Mouse (Mus musculus) left cerebral cortex, adult 9 months (tissue): ENCODE measurements at regions not wholly inside any gene's neighbourhood (a gene's known extent, or its start where the extent isn't known, plus 50 kb on each side); places are given as distances from the start of the nearest gene placed in this dataset.

Source experiments
- DNase-seq, 2 experiments: peaks; one replicate each; pipeline ENCODE4 v3.0.0; 2022; ENCODE audit warnings: low spot score in 2 of 2

DNA sequence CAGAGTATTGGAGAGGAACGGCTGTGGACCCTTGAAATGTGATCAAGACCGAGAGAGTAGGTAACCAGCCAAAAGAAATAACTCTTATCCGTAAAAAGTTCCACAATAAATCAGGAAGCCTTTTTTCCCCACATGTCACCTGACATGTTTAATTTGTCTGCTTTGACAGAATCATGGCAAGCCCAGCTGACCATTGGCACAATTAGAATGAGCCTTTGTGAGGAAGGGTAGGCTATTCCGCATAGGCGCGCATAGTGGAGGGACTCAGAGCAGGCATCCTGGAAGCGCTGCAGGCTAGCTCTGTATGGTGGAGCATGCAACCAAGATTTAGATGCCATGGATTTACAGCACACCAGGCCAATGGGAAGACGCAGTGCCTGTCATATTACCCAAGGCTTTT is 316.5 kb upstream of the Npvf start:
- DNase-seq: no peak

DNA sequence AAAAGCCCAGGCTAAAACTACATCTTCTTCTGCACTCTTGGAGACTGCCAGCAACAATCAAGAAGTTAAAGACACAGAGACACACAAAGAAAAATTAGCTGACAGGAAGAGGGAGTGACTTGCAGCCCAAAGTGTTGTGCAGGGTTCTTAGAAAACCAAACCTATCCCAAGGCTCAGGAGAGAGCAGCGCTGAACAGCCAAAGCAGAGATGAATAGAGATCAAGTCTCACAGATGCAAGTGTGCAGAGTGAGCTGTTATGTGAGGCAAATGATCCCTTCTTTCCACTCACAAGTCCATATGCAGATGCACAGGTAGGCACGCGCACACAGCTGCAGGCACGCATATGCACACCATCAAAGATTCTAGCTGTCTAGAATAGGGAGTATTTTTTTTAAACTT is 318.0 kb upstream of the Npvf start:
- DNase-seq: no peak

GRCm38 (mm10) chr6:50973231-50973654 is 319.0 kb upstream of the Npvf start:
- DNase-seq: no peak

GRCm38 (mm10) chr6:50973815-50974214 is 319.6 kb upstream of the Npvf start:
- DNase-seq: no peak

- DNase-seq: no peak
These were observed 320.7 kb upstream of the Npvf start for GRCm38 (mm10) chr6:50974961-50975360.

DNA sequence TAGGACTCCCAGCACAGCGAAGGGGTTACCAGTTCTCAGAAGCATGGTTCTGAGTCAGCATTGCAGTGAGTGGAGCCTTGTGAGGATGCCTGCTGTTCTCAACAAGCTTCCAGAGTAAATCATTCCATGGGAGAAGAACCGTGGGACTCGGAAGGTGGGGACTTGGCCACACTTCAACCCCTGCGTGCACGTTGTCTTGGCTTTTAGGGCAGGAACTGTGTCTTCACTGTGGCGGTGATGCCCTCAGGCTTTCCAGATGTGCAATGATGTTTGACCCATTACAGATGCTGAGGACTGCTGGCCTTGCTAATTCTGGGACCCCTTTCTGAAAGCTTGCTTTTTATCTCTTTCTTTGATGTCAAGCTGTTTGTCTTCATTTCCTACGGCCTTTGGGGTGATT is 322.7 kb upstream of the Npvf start:
- DNase-seq: no peak

DNA sequence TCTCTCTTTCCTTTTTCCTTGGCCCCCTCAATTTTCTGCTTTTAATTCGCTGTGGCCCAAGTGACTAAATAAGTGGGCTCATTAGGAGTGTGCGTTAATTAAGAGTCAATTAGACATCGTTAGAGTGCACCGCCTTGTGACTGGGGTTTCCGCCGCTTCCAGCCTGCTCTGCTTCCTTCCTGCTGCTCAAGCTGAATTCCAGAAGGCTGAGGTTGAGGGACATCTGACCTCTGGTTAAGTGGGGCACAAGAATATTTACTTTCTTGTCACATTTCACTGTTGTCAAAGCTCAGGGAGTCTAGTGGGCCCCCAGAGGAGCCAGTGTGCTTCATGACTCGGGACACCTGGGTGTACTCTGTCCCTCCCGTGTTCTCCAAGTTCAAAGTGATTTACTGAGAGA is 323.1 kb upstream of the Npvf start:
- DNase-seq: no peak

GRCm38 (mm10) chr6:50978016-50978415 is 323.8 kb upstream of the Npvf start:
- DNase-seq: no peak

DNA sequence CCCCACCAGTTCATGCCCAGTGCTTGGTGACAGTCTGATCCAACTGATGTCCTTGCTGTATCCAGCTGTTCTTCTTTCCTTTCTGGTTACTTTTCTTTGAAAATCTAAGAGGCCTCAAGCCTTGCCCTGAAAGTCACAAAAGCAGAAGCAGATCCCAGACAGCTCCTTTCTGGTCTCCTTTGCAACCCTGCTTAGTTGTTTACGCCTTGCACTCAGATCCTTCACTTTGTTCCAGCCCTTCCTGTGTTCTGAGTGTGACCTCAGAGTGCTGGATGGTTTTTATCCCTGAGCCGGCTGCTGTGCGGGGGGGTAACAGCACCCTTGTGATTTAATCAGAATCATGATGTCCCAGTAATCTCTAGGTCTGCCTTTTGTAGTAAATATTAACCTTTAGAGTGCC is 324.3 kb upstream of the Npvf start:
- no peak for DNase-seq

DNA sequence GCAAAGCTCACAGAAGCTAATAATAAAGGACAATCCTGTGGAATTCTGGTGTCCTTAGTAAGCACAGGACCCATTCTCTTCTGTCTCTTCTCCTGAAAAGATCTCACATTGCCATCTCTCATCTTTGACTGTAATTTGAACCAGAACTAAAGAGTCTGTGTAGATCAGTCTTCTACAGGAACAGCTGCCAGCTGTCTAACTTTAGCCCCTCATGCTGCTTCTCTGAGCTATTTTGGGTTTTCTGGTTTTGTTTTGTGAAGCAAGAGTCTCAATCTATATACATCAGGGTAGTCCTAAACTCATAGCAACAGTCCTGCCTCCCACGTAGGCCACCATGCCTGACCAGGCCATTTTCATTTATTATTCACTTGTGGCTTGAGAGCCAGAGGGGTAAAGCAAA is 325.5 kb upstream of the Npvf start:
- DNase-seq: no peak

DNA sequence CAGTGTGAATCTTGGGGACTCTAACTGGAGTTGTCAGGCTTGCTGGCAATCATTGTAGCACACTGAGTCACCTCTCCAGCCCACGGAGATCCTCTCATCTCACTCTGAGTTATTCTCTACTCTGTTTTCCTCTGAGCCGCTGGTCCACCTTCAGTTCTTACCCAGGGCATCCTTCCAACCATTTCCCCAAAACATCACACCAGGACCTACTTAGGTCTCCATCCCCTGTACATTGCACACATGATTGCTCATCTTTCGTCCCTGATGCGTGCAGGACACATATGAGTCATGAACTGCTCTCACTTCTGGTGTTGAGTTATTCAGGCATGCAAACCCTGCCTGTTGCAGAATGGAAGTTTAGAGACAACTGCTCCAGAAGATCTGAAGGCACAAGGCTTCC is 326.1 kb upstream of the Npvf start:
- DNase-seq: no peak

- no peak for DNase-seq
These were observed 327.6 kb upstream of the Npvf start for GRCm38 (mm10) chr6:50981702-50982309.

GRCm38 (mm10) chr6:50982856-50983255 is 328.6 kb upstream of the Npvf start:
- DNase-seq: no peak

DNA sequence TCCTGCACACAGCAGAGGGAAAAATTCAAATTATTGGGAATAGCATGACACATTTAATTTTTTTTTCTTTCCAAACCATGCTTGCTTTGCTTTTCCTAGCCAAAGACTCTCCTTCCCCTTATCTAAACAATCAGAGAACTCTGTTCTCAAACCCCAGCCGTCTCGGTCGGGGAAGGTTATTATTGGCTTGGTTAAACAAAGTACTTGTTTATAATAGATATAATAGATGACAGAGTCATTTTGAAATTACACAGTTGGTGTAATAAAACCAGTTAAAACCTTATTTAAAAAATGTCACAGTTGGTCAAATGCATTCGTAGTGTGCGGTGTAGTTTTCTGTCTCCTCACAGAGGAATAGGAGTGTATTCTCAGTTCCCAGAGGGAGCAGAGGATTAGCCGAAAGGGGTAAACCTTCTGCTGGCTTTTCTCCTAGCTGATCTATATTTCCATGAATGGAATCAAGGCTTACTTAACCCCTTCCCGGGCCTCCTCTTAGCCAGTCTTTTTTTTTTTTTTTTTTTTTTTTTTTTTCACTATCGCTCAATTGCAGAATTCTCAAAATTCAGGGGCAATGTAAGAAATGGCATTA is 329.4 kb upstream of the Npvf start:
- no peak for DNase-seq

- DNase-seq: no peak
These were observed 330.1 kb upstream of the Npvf start for GRCm38 (mm10) chr6:50984157-50984905.

DNA sequence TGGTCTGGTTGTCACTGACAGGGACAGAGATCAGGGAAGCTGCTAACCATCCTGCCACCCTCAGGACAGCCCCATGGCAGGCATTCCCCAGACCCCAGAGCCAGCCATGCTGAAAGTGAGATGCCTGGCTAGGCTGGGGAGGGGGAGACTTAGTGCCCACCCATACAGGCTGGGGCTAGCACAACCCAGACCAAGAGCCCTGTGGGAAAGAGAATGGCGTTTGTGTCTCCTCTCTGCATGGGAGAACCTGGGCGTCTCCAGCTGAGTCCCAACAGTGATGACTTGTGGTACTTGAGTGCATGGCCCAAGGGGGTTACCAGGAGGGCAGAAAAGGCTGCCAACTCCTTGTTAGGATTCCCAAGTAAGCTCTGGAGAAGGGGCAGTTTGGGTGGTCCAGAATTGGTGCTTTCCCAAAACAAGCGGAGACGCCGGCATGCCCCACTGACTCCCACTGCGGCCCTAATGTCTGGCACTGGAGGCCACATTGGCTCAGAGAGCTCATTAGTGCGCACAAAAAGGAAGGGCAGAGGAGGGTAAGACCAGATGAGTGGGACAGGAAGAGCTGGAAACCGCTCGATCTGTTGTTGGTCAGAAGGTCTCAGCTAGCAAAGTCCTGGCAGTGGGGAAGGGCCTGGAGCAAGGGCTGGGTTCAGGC is 332.2 kb upstream of the Npvf start:
- no peak for DNase-seq

- no peak for DNase-seq
These were observed 334.3 kb upstream of the Npvf start for GRCm38 (mm10) chr6:50988561-50988960.

GRCm38 (mm10) chr6:50991528-50992125 is 337.4 kb upstream of the Npvf start:
- DNase-seq: no peak

GRCm38 (mm10) chr6:50993952-50994351 is 339.7 kb upstream of the Npvf start:
- no peak for DNase-seq

DNA sequence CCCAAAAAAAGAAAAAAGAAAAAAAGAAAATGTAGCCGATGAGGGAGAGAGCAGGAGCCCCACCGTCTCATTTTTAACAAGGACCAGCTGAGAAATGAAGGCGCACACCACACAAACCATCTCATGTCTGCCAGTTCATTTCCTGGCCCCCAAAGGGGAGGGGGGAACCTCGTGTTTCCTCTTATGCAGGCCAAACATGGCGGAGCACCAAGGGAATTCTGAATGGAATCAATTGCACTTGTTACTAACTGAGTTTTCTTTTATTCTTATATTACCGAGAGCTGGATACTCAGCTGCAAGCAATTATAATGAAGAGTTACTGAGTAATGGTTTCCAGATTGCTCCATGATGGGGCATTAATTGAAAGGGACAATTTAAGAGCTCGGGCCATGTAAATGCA is 348.5 kb upstream of the Npvf start:
- no peak for DNase-seq

- DNase-seq: no peak
These were observed 351.9 kb upstream of the Npvf start for GRCm38 (mm10) chr6:51006074-51006591.
